Mouse (Mus musculus) megakaryocyte, embryonic 14.5 days (primary cell): ENCODE results near the gene Cilp.

Source experiments
- FLI1 ChIP-seq: IDR thresholded peaks from 2 replicates; pipeline ENCODE4 v1.6.1; 2012; ENCODE audit warnings: low read length, inconsistent platforms, mixed read lengths
- GATA1 ChIP-seq: IDR thresholded peaks from 3 replicates; pipeline ENCODE4 v1.6.1; 2012; ENCODE audit warnings: mixed read lengths, low read length, inconsistent platforms, borderline replicate concordance

DNA sequence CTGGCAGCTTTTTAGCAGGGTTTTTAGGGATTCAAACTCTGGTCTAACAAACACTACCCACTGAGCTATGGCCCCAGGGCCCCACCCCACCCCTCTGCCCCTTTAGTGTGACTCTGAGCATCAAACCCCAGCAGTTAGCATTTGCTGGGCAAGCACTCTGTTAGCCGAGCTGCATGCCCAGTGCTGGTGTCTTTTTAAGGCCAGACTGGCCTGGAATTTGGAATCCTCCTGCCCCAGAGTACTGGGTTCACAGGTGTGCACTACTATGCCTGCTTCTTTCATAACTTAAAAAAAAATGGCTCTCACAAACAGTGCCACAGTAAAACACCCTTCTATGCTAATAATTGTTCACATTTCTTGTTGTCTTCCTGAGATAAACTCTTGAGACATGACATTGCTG is 46.1 kb upstream of the Cilp start:
- TF ChIP-seq FLI1 = no peak
- no peak for TF ChIP-seq GATA1
